Mouse (Mus musculus): Measurements from ENCODE around the gene Immp2l. TPM values are rescaled to one million over a fixed set of nuclear protein-coding genes. Genes with fewer than 3 reads are reported as not detected.

Gene Immp2l
- polyA plus RNA-seq, 1 experiment from 2014 or later, result 20.5 TPM

DNA sequence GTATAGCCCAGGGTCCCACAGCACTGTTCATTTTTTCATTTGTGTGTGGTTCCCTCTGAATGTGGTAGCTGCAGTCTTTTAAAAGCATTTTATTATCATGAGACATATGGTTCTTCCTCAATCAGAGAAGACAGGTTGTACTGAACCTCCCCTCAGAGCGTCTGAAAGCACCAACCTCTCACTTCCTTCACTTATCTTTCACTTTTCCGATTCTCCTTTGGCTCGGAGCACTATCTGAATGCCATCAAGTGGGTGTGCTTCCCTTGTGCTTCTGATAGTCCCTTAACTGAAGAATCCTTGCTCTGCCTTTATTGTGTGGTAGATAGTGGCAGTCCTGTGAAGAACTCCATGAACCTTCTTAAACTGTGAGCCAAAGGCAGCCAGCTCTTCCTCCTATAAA, 39.4 kb downstream of the Immp2l start:
- Histone ChIP-seq H3K4me1 (replicated peaks; ENCODE audit: control insufficient read depth, insufficient read depth, low read length) (no peaks in the 10 kb centered on the region), H3K27ac (ENCODE audit: low read depth) (no peak overlapping the region), H3K9ac (ENCODE audit: low read length) (no peak overlapping the region), H3K9me3 (ENCODE audit: control insufficient read depth, low read length) (no peaks in the 10 kb centered on the region), H3K4me3 (ENCODE audit: low read depth, low read length) (no peak overlapping the region), H3K36me3 (ENCODE audit: control insufficient read depth, insufficient read depth, low read length) (no peaks in the 10 kb centered on the region), H3K27me3 (replicated peaks; ENCODE audit: control insufficient read depth, insufficient read depth, low read length) (no peaks in the 10 kb centered on the region), H3K4me2 (ENCODE audit: low read length) (no peak overlapping the region)
- ATAC-seq (replicated peaks; ENCODE audit: low FRiP score, low TSS enrichment, low read depth) (no peak), DNase-seq (ENCODE audit: low spot score) (no peak)
- WGBS, result 88% methylated on average over 3 of the region's 3 CpGs

DNA sequence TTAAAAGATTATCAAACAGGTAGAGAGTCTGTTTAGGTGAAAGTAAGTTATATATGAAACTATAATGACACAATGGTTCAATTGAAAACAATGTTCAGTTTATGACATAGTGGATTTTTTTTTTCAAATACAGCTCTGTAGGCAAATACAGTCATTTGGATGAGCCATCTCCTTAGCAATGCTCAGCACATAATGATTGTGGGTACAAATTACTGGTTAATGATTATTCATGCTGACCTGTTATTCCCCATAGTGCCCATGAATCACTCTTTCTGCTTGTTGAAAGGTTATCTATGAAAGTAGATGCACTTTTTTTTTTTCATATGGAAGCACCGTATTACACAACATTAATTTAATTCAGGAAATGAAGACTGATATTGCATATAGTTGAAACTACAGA, 58.0 kb downstream of the Immp2l start:
- ATAC-seq (replicated peaks; ENCODE audit: low FRiP score, low TSS enrichment, low read depth), result no peak
- no peaks in the 10 kb centered on the region for H3K27me3 ChIP-seq (replicated peaks; ENCODE audit: control insufficient read depth, insufficient read depth, low read length)
- no peak overlapping the region for H3K4me2 ChIP-seq (ENCODE audit: low read length)
- H3K27ac ChIP-seq (ENCODE audit: low read depth), result no peak overlapping the region
- 83% methylated on average over 1 of the region's 1 CpGs for WGBS
- no peaks in the 10 kb centered on the region for H3K36me3 ChIP-seq (ENCODE audit: control insufficient read depth, insufficient read depth, low read length)
- DNase-seq (ENCODE audit: low spot score), result no peak
- H3K4me3 ChIP-seq (ENCODE audit: low read depth, low read length), result no peak overlapping the region
- no peak overlapping the region for H3K9ac ChIP-seq (ENCODE audit: low read length)
- no peaks in the 10 kb centered on the region for H3K4me1 ChIP-seq (replicated peaks; ENCODE audit: control insufficient read depth, insufficient read depth, low read length)
- H3K9me3 ChIP-seq (ENCODE audit: control insufficient read depth, low read length), result 0 out of 2 replicates have a peak, but pooled peaks cover 6% of the 10 kb centered on the region

DNA sequence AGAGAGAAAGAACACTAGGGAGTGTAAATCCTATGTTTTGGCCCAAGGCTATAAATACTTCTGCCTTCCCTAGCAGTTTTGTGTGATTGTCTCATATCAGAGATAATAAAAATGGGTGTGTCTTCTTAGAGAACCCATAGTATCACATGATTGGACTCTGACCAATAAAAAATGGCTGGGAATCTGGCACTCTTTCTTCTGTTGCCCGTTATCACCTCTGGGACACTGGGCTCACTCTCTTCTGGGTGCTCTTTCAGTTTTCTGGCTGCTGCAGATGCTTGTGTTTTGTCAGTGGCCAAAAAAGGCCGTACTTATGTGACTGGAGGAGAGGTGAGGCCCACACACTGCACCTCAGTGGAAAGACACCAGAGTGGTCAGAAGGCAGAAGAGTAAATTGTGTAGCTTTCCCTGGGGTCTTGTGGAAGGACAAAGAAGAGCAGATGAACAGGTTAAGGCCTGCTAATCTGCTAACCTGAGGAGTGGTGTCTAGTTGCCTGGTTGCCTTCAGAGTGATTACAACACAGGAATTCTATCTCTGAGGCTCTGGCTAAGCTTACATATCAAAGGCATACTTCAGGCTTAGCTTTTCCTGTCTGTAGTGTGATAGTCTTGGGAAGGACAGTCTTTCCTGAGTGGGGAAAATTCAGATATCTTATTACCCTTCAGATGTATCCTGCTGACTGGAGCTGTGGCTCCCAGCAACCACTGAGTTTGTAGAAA, 60.6 kb downstream of the Immp2l start:
- H3K27me3 ChIP-seq (replicated peaks; ENCODE audit: control insufficient read depth, insufficient read depth, low read length), result no peaks in the 10 kb centered on the region
- WGBS, result 62% methylated on average over 2 of the region's 2 CpGs
- ATAC-seq (replicated peaks; ENCODE audit: low FRiP score, low TSS enrichment, low read depth) (peak; percentile 53; the same call in 1 of the 2 replicates), DNase-seq (ENCODE audit: low spot score) (no peak)
- no peaks in the 10 kb centered on the region for H3K4me1 ChIP-seq (replicated peaks; ENCODE audit: control insufficient read depth, insufficient read depth, low read length)
- 0 out of 2 replicates have a peak, but pooled peaks cover 6% of the 10 kb centered on the region for H3K9me3 ChIP-seq (ENCODE audit: control insufficient read depth, low read length)
- H3K27ac ChIP-seq (ENCODE audit: low read depth), result no peak overlapping the region
- no peak overlapping the region for H3K4me2 ChIP-seq (ENCODE audit: low read length)
- no peaks in the 10 kb centered on the region for H3K36me3 ChIP-seq (ENCODE audit: control insufficient read depth, insufficient read depth, low read length)
- no peak overlapping the region for H3K4me3 ChIP-seq (ENCODE audit: low read depth, low read length)
- no peak overlapping the region for H3K9ac ChIP-seq (ENCODE audit: low read length)

DNA sequence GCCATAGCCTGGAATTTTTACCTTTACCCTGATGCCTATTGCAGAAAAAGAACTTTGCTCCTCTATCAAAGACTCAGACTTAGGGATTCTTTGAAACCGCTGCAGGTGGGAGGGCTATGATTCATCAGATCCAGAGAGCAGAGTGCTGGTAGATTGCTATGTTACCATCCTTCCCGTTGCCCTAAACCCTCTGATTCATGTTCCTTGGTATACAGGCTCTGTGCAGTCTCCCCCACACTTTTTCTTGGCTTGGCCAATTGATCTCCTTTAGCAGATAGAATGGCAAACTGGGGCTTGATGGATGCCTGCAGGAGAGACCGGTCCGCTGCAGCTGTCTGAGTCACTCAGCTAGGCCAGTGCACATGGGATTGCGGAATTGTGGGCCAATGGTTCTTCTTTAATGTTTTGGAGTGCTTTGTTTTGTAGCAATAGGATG, 66.1 kb downstream of the Immp2l start:
- H3K4me1 ChIP-seq (replicated peaks; ENCODE audit: control insufficient read depth, insufficient read depth, low read length), result no peaks in the 10 kb centered on the region
- 82% methylated on average over 5 of the region's 5 CpGs for WGBS
- no peaks in the 10 kb centered on the region for H3K36me3 ChIP-seq (ENCODE audit: control insufficient read depth, insufficient read depth, low read length)
- no peaks in the 10 kb centered on the region for H3K9me3 ChIP-seq (ENCODE audit: control insufficient read depth, low read length)
- no peaks in the 10 kb centered on the region for H3K27me3 ChIP-seq (replicated peaks; ENCODE audit: control insufficient read depth, insufficient read depth, low read length)
- H3K4me3 ChIP-seq (ENCODE audit: low read depth, low read length), result no peak overlapping the region
- ATAC-seq (replicated peaks; ENCODE audit: low FRiP score, low TSS enrichment, low read depth), result no peak
- H3K9ac ChIP-seq (ENCODE audit: low read length), result no peak overlapping the region
- no peak overlapping the region for H3K4me2 ChIP-seq (ENCODE audit: low read length)
- H3K27ac ChIP-seq (ENCODE audit: low read depth), result no peak overlapping the region
- no peak for DNase-seq (ENCODE audit: low spot score)

DNA sequence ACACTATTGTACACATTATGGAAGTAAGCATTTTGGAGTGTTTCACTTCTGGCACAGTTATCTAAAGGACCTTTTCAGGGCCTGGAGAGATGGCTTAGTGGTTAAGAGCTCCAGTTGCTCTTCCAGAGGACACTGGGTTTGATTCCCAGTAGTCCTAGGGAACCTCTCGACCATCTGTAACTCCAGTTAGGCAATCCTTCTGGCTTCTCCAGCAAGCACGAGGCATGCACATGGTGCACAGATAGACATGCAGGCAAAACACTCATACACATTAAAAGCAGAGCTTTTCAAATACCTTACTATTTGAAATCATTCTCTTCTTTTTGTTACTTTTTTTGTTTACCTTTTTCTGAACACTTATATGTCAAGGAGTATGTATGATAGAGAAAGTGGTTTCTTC, 66.9 kb downstream of the Immp2l start:
- no peaks in the 10 kb centered on the region for H3K4me1 ChIP-seq (replicated peaks; ENCODE audit: control insufficient read depth, insufficient read depth, low read length)
- H3K4me3 ChIP-seq (ENCODE audit: low read depth, low read length), result no peak overlapping the region
- ATAC-seq (replicated peaks; ENCODE audit: low FRiP score, low TSS enrichment, low read depth) (no peak), DNase-seq (ENCODE audit: low spot score) (no peak)
- H3K4me2 ChIP-seq (ENCODE audit: low read length), result no peak overlapping the region
- no peaks in the 10 kb centered on the region for H3K36me3 ChIP-seq (ENCODE audit: control insufficient read depth, insufficient read depth, low read length)
- H3K27me3 ChIP-seq (replicated peaks; ENCODE audit: control insufficient read depth, insufficient read depth, low read length), result no peaks in the 10 kb centered on the region
- WGBS, result 74% methylated on average over 2 of the region's 2 CpGs
- H3K9me3 ChIP-seq (ENCODE audit: control insufficient read depth, low read length), result no peaks in the 10 kb centered on the region
- H3K27ac ChIP-seq (ENCODE audit: low read depth), result no peak overlapping the region
- H3K9ac ChIP-seq (ENCODE audit: low read length), result no peak overlapping the region

DNA sequence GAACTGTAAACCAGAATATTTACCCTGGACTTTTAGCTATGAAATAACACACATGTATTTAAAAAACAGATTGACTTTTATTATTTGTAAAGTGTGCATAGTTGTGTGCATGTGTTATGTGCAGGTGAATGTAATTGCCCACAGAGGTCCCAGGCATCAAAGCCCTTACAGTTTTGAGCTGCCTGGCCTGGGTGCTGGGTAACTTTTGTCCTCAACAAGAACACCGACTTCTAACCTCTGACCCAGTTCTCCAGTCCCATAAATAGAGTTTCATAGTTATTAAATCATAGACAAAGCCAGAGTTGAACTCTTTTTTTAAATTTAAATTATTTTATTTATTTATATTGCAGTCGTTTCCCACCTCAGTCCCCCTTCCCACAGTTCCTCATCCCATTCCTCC, 67.4 kb downstream of the Immp2l start:
- H3K36me3 ChIP-seq (ENCODE audit: control insufficient read depth, insufficient read depth, low read length), result no peaks in the 10 kb centered on the region
- H3K4me1 ChIP-seq (replicated peaks; ENCODE audit: control insufficient read depth, insufficient read depth, low read length), result no peaks in the 10 kb centered on the region
- H3K27me3 ChIP-seq (replicated peaks; ENCODE audit: control insufficient read depth, insufficient read depth, low read length), result no peaks in the 10 kb centered on the region
- no peak overlapping the region for H3K4me2 ChIP-seq (ENCODE audit: low read length)
- no peaks in the 10 kb centered on the region for H3K9me3 ChIP-seq (ENCODE audit: control insufficient read depth, low read length)
- no peak for ATAC-seq (replicated peaks; ENCODE audit: low FRiP score, low TSS enrichment, low read depth)
- no peak overlapping the region for H3K27ac ChIP-seq (ENCODE audit: low read depth)
- no peak overlapping the region for H3K9ac ChIP-seq (ENCODE audit: low read length)
- 62% methylated on average over 2 of the region's 2 CpGs for WGBS
- no peak overlapping the region for H3K4me3 ChIP-seq (ENCODE audit: low read depth, low read length)
- DNase-seq (ENCODE audit: low spot score), result no peak

DNA sequence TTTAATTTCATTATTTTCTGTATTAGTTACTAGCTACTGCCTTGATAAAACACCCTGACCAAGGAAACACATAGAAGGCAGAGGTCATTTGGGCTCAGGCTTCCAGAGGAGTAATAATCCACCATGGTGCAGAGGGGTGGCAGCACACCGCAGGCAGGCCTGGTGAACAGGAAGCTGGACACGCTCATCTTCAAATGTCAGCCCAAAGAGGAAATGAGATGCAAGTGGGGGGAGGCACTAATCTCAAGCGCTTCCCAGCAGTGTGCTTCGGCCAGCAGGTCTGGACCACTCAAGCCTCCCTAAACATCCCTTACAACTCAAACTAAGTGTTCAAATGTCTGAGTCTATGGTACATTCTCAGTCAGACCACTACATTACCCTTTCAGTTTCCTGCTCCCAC, 72.2 kb downstream of the Immp2l start:
- H3K4me3 ChIP-seq (ENCODE audit: low read depth, low read length), result no peak overlapping the region
- no peaks in the 10 kb centered on the region for H3K36me3 ChIP-seq (ENCODE audit: control insufficient read depth, insufficient read depth, low read length)
- H3K4me1 ChIP-seq (replicated peaks; ENCODE audit: control insufficient read depth, insufficient read depth, low read length), result no peaks in the 10 kb centered on the region
- WGBS, result 43% methylated on average over 4 of the region's 4 CpGs
- no peak for DNase-seq (ENCODE audit: low spot score)
- H3K27ac ChIP-seq (ENCODE audit: low read depth), result no peak overlapping the region
- no peaks in the 10 kb centered on the region for H3K9me3 ChIP-seq (ENCODE audit: control insufficient read depth, low read length)
- H3K9ac ChIP-seq (ENCODE audit: low read length), result no peak overlapping the region
- ATAC-seq (replicated peaks; ENCODE audit: low FRiP score, low TSS enrichment, low read depth), result no peak
- no peak overlapping the region for H3K4me2 ChIP-seq (ENCODE audit: low read length)
- no peaks in the 10 kb centered on the region for H3K27me3 ChIP-seq (replicated peaks; ENCODE audit: control insufficient read depth, insufficient read depth, low read length)

DNA sequence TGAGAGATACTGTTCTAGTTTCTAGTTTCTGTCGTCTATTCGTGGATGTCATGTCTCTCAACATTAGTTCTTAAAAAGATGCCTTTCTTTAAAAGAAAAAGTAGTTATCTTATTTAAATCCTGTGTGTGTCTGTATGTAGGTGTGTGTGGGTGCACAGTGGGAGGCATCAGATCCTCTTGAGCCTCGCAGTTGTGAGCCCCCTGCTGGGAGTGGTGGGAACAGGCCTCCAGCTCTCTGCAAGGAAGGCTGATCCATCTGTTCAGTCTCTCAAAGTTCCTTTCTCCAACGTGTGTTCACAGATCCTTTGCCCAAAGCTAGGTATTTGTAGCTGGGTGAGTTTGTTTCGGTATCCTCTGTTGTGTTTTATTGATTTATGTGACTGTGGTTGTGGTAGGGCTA, 73.5 kb downstream of the Immp2l start:
- DNase-seq (ENCODE audit: low spot score) (peak; percentile 67), ATAC-seq (replicated peaks; ENCODE audit: low FRiP score, low TSS enrichment, low read depth) (no peak)
- Histone ChIP-seq H3K27me3 (replicated peaks; ENCODE audit: control insufficient read depth, insufficient read depth, low read length) (no peaks in the 10 kb centered on the region), H3K4me3 (ENCODE audit: low read depth, low read length) (no peak overlapping the region), H3K9me3 (ENCODE audit: control insufficient read depth, low read length) (no peaks in the 10 kb centered on the region), H3K36me3 (ENCODE audit: control insufficient read depth, insufficient read depth, low read length) (no peaks in the 10 kb centered on the region), H3K9ac (ENCODE audit: low read length) (no peak overlapping the region), H3K4me1 (replicated peaks; ENCODE audit: control insufficient read depth, insufficient read depth, low read length) (no peaks in the 10 kb centered on the region), H3K27ac (ENCODE audit: low read depth) (no peak overlapping the region), H3K4me2 (ENCODE audit: low read length) (no peak overlapping the region)
- WGBS, result 52% methylated on average over 5 of the region's 5 CpGs

DNA sequence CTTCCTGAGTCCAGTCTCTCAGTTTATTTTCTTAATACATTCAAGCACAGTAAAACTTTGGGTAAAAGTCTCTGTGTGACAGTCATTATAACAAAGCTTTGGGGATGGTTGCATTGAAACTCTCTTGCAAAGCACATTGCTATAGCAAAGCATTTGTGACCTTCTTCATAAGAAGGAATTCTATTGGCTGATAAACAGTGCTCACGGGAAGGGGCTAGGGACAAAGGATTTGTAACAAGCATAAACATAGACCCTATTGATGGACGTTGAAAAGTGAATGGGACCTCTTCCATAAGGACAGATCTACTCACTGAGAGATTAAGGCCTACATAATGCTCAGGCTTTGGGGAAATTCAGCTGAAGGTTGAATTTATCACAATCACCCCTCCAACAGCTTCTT, 85.1 kb downstream of the Immp2l start:
- ATAC-seq (replicated peaks; ENCODE audit: low FRiP score, low TSS enrichment, low read depth) (no peak), DNase-seq (ENCODE audit: low spot score) (no peak)
- Histone ChIP-seq H3K4me3 (ENCODE audit: low read depth, low read length) (no peak overlapping the region), H3K4me2 (ENCODE audit: low read length) (no peak overlapping the region), H3K27ac (ENCODE audit: low read depth) (no peak overlapping the region), H3K27me3 (replicated peaks; ENCODE audit: control insufficient read depth, insufficient read depth, low read length) (no peaks in the 10 kb centered on the region), H3K4me1 (replicated peaks; ENCODE audit: control insufficient read depth, insufficient read depth, low read length) (no peaks in the 10 kb centered on the region), H3K36me3 (ENCODE audit: control insufficient read depth, insufficient read depth, low read length) (no peaks in the 10 kb centered on the region), H3K9me3 (ENCODE audit: control insufficient read depth, low read length) (no peaks in the 10 kb centered on the region), H3K9ac (ENCODE audit: low read length) (no peak overlapping the region)
- 54% methylated on average over 2 of the region's 2 CpGs for WGBS

All from intestine, embryonic 14.5 days (tissue).